Mouse (Mus musculus): ENCODE measurements at regions not wholly inside any gene's neighbourhood (a gene's known extent, or its start where the extent isn't known, plus 50 kb on each side); places are given as distances from the start of the nearest gene placed in this dataset.

DNA sequence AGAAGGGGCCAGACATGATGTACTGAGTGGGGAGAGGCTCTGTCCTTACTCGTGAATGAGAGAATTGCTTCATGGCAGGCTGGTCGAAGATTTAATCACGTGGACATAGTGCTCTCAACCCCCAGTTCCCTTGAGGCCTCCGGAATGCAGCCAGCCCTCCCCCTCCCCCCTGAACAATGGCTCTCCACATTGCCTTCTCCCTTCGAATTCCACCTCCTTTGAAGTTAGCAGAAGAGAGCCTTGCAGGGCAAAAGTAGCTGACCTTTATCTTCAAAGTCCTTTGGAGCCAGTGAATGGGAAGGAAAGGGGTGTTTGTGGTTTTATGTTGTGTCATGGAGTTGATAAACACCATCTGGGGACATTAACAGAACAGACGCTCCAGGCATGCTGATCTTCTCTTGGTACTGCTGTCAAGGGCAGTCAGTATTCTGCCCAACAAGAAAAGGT lies 187.9 kb upstream of the Egfl6 start:
- no peak overlapping the region for H3K4me3 ChIP-seq (replicated peaks)
- H3K27me3 ChIP-seq, result no peaks in the 10 kb centered on the region; the same call in 1 of the 2 replicates
- no peaks in the 10 kb centered on the region for H3K9me3 ChIP-seq (replicated peaks)
- H3K4me1 ChIP-seq, result no peaks in the 10 kb centered on the region
- no peak overlapping the region for H3K27ac ChIP-seq (replicated peaks)
- WGBS, result 16% methylated on average over 6 of the region's 6 CpGs
- no peak overlapping the region for H3K9ac ChIP-seq
- ATAC-seq (ENCODE audit: insufficient number of reproducible peaks, low FRiP score, low TSS enrichment, low read depth), result no peak
- H3K36me3 ChIP-seq, result no peaks in the 10 kb centered on the region
- no peak overlapping the region for H3K4me2 ChIP-seq (replicated peaks)

DNA sequence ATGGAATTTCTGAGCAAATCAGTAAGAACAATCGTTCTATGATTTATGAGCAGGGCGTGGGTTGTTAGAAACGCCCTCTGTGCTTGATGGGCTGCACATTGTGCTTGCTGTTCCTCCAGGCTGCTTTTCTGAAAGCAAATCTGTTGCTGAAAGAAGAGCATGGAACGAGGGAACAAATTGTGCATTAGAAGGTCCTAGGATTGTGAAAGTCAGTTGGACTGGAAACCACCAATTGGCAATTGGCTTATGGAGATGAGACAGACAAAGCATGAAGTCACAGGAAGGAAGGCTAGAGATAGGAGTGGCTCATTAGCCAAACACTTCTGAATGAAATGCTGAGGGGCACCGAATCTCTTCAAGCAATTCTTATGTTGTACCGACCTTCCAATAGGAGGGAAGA lies 181.5 kb upstream of the Egfl6 start:
- H3K9ac ChIP-seq, result no peak overlapping the region
- no peak overlapping the region for H3K4me3 ChIP-seq (replicated peaks)
- ATAC-seq (ENCODE audit: insufficient number of reproducible peaks, low FRiP score, low TSS enrichment, low read depth), result no peak
- no peaks in the 10 kb centered on the region for H3K4me1 ChIP-seq
- H3K4me2 ChIP-seq (replicated peaks), result no peak overlapping the region
- no peak overlapping the region for H3K27ac ChIP-seq (replicated peaks)
- WGBS, result 79% methylated on average over 6 of the region's 6 CpGs
- no peaks in the 10 kb centered on the region for H3K27me3 ChIP-seq
- H3K9me3 ChIP-seq (replicated peaks), result no peaks in the 10 kb centered on the region
- H3K36me3 ChIP-seq, result no peaks in the 10 kb centered on the region

DNA sequence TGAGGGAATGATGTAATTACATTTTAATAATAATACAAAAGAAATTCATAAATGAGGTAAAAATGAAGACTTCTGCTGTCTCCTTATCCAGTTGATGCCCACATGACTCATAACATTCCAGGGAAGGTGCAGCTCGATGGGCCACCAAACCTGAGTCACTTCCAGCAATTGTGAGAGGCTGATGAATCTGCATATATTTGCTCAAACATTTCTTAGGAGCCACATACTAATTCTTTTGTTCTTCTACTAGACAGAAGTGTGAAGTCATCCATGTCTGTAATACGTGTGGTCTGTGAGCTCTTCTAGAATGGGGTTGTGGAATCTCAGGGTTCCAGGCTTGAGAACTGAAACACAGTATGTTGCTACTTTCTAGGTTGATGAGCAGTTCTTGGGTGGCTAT lies 180.1 kb upstream of the Egfl6 start:
- Histone ChIP-seq H3K36me3 (no peaks in the 10 kb centered on the region), H3K4me3 (replicated peaks) (no peak overlapping the region), H3K9me3 (replicated peaks) (no peaks in the 10 kb centered on the region), H3K27ac (replicated peaks) (no peak overlapping the region), H3K9ac (no peak overlapping the region), H3K27me3 (no peaks in the 10 kb centered on the region), H3K4me2 (replicated peaks) (no peak overlapping the region), H3K4me1 (no peaks in the 10 kb centered on the region)
- no peak for ATAC-seq (ENCODE audit: insufficient number of reproducible peaks, low FRiP score, low TSS enrichment, low read depth)
- 68% methylated on average over 2 of the region's 2 CpGs for WGBS

DNA sequence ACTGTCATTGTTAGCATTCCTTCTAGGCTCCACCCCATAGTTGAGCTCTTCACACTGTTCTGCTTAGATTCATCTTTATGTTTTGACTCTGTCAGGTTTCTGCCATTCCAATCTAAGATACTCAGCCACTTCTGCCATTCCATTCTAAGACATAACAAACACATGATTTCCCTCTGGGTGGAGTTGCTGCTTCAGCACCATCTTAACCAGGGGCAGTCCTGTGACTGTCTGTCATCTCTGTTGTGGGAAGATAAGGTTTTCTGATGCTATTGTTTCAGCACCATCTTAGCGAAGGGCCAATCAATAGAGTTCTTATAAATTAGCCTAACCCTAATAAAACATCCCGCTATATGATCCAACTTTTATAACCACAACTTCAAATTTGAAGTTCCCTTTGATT lies 176.6 kb upstream of the Egfl6 start:
- no peak for ATAC-seq (ENCODE audit: insufficient number of reproducible peaks, low FRiP score, low TSS enrichment, low read depth)
- no peak overlapping the region for H3K4me2 ChIP-seq (replicated peaks)
- peaks cover 4% of the 10 kb centered on the region for H3K27me3 ChIP-seq
- H3K27ac ChIP-seq (replicated peaks), result no peak overlapping the region
- no peaks in the 10 kb centered on the region for H3K9me3 ChIP-seq (replicated peaks)
- H3K4me1 ChIP-seq, result no peaks in the 10 kb centered on the region
- H3K9ac ChIP-seq, result no peak overlapping the region
- WGBS, result 81% methylated on average over 2 of the region's 2 CpGs
- no peaks in the 10 kb centered on the region for H3K36me3 ChIP-seq
- no peak overlapping the region for H3K4me3 ChIP-seq (replicated peaks)

DNA sequence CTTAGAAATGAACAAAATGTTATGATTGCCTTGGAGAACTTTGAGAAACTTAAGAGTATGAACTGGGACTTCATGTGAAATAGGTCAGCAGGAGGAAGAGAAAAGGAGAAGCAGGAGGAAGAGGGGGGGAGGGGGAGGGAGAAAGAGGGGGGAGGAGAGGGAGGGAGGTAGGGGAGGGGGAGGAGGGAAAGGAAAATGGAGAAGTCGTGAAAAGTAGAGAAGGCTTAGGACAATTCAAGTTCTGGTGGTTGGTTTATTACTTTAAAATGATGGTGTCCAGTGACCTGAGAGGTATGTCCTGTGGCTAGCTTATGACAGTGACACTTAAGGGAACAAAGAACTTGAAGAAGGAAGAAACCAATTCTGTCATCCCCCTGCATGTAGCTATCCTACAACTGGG lies 171.6 kb upstream of the Egfl6 start:
- peaks cover 4% of the 10 kb centered on the region for H3K27me3 ChIP-seq
- no peak overlapping the region for H3K4me3 ChIP-seq (replicated peaks)
- no peaks in the 10 kb centered on the region for H3K36me3 ChIP-seq
- H3K9me3 ChIP-seq (replicated peaks), result no peaks in the 10 kb centered on the region
- no peak overlapping the region for H3K4me2 ChIP-seq (replicated peaks)
- no peak overlapping the region for H3K9ac ChIP-seq
- no peak overlapping the region for H3K27ac ChIP-seq (replicated peaks)
- no peak for ATAC-seq (ENCODE audit: insufficient number of reproducible peaks, low FRiP score, low TSS enrichment, low read depth)
- no peaks in the 10 kb centered on the region for H3K4me1 ChIP-seq
- 62% methylated on average over 1 of the region's 1 CpGs for WGBS

DNA sequence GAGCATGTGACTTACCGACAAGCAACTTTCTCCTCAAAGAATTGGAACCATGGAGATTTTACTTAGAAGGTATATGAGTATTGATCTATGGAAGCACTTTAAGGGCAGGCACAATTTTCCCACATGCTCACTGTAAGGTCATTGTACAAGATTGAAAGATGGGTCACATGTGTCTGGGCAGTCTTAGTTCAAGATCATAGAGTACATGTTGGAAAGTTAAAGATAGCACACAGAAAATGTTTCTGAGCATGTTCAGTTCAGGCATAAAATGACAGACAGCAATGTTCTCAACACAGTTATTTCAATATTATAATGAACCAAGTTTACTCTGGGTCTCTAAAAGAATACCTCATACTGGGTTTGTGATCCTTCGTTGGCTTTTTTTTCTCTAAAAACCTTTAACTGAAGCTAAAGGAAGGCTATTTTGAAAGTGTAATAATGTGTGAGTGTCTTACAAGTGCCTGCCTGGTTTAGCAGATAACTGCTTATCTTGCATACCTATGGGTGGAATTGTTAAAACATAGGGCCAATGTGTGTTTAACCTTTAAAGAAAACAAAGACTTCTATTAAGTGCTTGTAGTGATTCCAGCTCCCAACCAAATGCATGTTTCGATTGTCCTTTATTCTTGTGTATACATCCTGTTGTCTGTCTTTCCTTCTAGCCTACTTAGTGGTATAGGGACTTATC lies 169.6 kb upstream of the Egfl6 start:
- 74% methylated on average over 3 of the region's 3 CpGs for WGBS
- ATAC-seq (ENCODE audit: insufficient number of reproducible peaks, low FRiP score, low TSS enrichment, low read depth), result no peak
- H3K36me3 ChIP-seq, result no peaks in the 10 kb centered on the region

DNA sequence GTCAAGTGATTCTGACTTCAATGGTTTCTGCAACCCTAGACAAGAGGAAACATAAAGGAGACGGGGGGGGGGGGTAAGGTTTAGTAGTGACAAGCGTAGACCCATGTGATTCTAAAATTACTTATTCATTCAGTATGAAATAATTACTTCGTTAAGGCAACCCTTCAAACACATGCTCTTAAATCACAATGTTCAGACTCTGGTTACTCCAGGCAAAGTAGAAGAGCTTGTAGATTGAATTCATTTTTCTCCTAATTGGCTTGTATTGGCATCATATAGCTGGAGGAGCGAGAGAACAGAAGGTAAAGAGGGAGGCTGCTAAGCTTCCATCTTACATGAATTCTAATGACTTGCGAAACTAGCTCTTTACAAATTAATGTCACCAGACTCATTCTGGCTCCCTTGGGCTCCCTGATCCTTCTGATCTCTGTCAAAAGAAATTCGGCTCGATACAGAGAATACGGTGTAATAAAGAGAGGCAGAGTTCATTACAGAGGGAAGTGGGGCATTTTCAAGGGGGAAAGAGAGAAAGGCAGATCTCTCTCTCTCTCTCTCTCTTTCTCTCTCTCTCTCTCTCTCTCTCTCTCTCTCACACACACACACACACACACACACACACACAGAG lies 163.6 kb upstream of the Egfl6 start:
- ATAC-seq (ENCODE audit: insufficient number of reproducible peaks, low FRiP score, low TSS enrichment, low read depth), result no peak

More for the DNA sequence above, 169.6 kb upstream of the Egfl6 start:
- Histone ChIP-seq H3K4me2 (replicated peaks) (no peak overlapping the region), H3K27me3 (peaks cover 4% of the 10 kb centered on the region), H3K9ac (no peak overlapping the region), H3K9me3 (replicated peaks) (no peaks in the 10 kb centered on the region), H3K4me1 (no peaks in the 10 kb centered on the region), H3K27ac (replicated peaks) (no peak overlapping the region), H3K4me3 (replicated peaks) (no peak overlapping the region)

DNA sequence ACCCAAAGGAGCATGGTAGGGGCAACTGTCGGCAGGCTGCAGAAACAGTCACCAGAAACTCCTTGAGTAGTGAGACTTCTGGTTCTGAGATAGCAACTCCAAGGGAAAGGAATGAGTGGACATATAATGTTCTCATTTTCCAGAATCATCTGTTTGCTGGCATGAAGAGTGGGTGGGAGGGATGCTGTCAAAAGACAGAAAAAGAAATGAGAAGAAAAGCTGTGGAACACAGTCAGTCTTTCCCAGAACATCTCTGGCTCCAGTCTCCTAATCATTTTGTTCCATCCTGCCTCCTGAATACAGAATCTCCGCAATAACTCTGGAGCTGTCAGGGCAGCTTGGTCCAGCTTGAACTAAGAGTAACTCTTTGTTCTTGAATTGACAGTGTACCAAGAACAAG lies 145.8 kb upstream of the Egfl6 start:
- H3K4me1 ChIP-seq, result no peaks in the 10 kb centered on the region
- H3K4me3 ChIP-seq (replicated peaks), result no peak overlapping the region
- no peak overlapping the region for H3K4me2 ChIP-seq (replicated peaks)
- no peaks in the 10 kb centered on the region for H3K9me3 ChIP-seq (replicated peaks)
- H3K36me3 ChIP-seq, result no peaks in the 10 kb centered on the region
- H3K9ac ChIP-seq, result no peak overlapping the region
- no peak for ATAC-seq (ENCODE audit: insufficient number of reproducible peaks, low FRiP score, low TSS enrichment, low read depth)
- no peak overlapping the region for H3K27ac ChIP-seq (replicated peaks)
- WGBS, result 62% methylated on average over 2 of the region's 2 CpGs
- H3K27me3 ChIP-seq, result no peaks in the 10 kb centered on the region; the same call in 1 of the 2 replicates

More for the DNA sequence above, 163.6 kb upstream of the Egfl6 start:
- no peaks in the 10 kb centered on the region for H3K27me3 ChIP-seq
- H3K4me1 ChIP-seq, result no peaks in the 10 kb centered on the region
- no peaks in the 10 kb centered on the region for H3K9me3 ChIP-seq (replicated peaks)
- no peak overlapping the region for H3K27ac ChIP-seq (replicated peaks)
- 63% methylated on average over 8 of the region's 8 CpGs for WGBS
- no peak overlapping the region for H3K9ac ChIP-seq
- no peak overlapping the region for H3K4me2 ChIP-seq (replicated peaks)
- H3K36me3 ChIP-seq, result no peaks in the 10 kb centered on the region
- H3K4me3 ChIP-seq (replicated peaks), result no peak overlapping the region

DNA sequence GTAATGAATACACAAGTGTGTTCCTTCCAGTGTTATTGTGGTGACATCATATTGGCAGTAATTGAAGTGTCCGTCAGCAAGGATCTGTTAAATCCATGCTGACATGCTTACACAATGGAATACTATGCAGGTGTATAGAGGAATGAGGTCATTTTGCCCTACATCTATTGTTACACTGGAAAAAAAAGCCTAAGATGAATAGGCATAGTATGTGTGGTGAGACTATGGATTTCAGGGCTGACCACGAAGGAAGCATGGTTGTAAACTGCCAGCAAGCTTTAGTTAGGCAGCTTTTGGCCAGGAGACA lies 143.1 kb upstream of the Egfl6 start:
- Histone ChIP-seq H3K9ac (no peak overlapping the region), H3K27me3 (no peaks in the 10 kb centered on the region; the same call in 1 of the 2 replicates), H3K4me2 (replicated peaks) (no peak overlapping the region), H3K4me3 (replicated peaks) (no peak overlapping the region), H3K27ac (replicated peaks) (no peak overlapping the region), H3K4me1 (no peaks in the 10 kb centered on the region), H3K9me3 (replicated peaks) (no peaks in the 10 kb centered on the region), H3K36me3 (no peaks in the 10 kb centered on the region)
- 81% methylated on average over 2 of the region's 2 CpGs for WGBS
- no peak for ATAC-seq (ENCODE audit: insufficient number of reproducible peaks, low FRiP score, low TSS enrichment, low read depth)

DNA sequence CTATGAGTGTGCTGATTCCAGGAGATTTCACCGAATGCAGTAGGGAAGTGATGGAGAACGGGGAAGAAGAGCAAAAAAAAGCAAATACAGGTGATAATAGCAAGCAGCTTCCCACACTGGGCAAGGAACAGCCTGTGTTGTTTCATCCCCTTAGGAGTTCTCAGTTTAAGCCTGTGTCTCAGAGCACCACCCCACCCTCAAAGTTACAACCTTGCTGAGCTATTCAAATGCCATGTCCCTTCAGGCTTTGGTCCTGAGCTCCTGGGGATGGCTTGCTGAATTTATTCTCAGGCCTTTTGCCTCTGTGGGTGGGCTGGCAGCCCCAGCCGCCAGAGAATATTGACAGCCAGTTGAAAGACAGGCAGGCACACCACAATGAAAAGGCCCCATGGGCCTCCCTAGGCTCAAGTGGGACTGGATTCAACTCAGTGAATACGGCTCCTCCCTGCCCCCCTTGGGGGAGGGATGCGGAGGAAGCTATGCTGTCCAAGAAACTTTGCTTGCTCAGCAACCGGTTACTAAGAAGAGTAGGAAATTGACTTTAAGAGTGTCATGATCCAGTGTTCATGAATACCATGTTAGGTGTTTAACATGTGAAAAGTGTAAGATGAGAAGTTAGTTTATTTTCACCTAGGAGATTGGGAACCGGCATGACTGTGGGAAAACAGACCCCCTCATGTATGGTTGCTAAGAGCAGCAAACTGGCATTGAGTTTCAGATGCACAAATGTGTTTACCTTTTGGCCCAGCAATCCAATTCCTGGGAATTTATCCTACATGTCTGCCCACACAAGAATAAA lies 142.5 kb upstream of the Egfl6 start:
- WGBS, result 31% methylated on average over 7 of the region's 7 CpGs
- H3K27me3 ChIP-seq, result no peaks in the 10 kb centered on the region; the same call in 1 of the 2 replicates
- no peak overlapping the region for H3K27ac ChIP-seq (replicated peaks)
- no peaks in the 10 kb centered on the region for H3K9me3 ChIP-seq (replicated peaks)
- no peaks in the 10 kb centered on the region for H3K36me3 ChIP-seq
- no peak for ATAC-seq (ENCODE audit: insufficient number of reproducible peaks, low FRiP score, low TSS enrichment, low read depth)
- H3K4me3 ChIP-seq (replicated peaks), result no peak overlapping the region
- H3K4me1 ChIP-seq, result no peaks in the 10 kb centered on the region
- H3K9ac ChIP-seq, result no peak overlapping the region
- no peak overlapping the region for H3K4me2 ChIP-seq (replicated peaks)

DNA sequence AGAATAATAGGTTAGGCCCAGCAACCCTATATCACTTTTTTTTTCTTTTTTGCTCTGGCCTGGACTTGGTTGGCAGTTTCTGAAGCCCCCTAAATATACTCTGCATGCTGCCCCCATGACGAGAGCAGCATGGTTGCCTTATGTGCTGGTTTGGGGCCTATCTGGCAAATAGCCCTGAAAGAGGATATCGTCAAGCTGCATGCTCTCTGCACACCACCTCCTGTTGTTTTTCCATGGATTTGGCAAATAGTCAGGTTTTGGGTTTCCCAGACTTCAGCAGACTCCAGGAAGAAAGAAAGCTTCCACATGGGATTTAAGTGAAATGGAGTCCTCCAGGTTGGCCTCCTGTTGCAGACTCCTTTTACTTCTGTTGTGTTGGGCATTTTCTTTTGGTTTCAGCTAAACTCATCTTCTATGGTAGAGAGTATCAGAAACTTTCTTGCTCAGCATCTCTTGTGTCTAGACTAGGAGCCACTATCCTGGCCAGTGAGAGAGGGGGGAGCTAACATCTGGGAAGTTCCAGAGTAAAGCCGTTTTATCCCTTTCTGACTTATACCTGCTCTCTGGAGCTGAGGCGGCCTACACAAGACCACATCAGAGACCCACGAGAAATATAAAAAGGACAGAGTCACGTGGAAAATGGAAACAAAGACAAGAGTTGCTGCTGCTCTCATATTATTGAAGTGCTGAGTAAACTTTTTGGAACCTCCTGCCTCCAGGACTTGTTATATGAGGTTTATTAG lies 140.4 kb upstream of the Egfl6 start:
- H3K9me3 ChIP-seq (replicated peaks), result no peaks in the 10 kb centered on the region
- no peak for ATAC-seq (ENCODE audit: insufficient number of reproducible peaks, low FRiP score, low TSS enrichment, low read depth)
- H3K36me3 ChIP-seq, result no peaks in the 10 kb centered on the region
- no peak overlapping the region for H3K4me2 ChIP-seq (replicated peaks)
- H3K4me3 ChIP-seq (replicated peaks), result no peak overlapping the region
- no peak overlapping the region for H3K27ac ChIP-seq (replicated peaks)
- H3K9ac ChIP-seq, result no peak overlapping the region
- H3K27me3 ChIP-seq, result no peaks in the 10 kb centered on the region; the same call in 1 of the 2 replicates
- H3K4me1 ChIP-seq, result no peaks in the 10 kb centered on the region
- 66% methylated on average over 6 of the region's 6 CpGs for WGBS
